Mouse (Mus musculus): Measurements from ENCODE around the gene 4930486L24Rik.
"Not testable (repeated sequence)": the region's sequence is repeated elsewhere in the genome, so short reads cannot be mapped to it uniquely, and the experiment has no call there.

Gene 4930486L24Rik

DNA sequence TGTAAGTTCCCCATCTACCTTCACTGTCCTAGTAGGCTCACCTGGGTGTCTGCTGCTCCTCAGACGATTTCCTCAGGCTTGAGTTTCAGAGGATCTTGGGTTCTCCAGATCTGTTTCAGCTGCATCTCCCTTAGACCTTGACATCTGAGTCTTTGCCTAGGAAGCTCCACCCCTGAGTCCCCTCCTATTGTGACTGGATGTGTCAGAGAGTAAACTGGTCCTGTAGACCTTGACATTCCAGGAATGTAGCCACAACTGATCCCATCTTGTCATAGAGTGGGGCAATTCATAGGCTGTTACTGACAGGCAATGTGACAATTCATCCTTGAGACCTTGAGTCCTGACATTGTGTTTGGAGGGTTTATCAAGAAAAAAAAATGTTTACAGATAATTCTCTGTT lies at the start of gene 4930486L24Rik:
Gene 4930486L24Rik, minus strand, starts transcription at position 195 of the 400 bp plus-strand sequence.
- no peak for DNase-seq

DNA sequence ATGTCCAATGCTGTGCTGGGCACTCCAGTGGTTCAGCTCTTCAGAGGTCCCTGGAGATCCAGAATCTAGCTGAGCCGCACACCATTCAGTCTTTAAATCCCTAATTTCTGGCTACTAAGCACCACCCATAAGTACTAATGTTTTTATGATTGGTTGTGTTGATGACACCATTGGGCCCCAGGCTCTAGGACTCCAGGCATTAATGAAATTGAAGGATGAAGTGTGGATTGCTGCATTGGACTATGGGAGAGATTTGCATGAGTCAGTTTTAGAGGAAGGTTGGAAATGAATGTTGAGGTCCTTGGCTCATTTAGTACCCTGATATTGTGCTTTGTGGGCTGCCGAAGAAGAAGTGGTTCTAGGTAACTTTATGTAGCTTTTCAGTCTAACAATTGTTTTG lies 40.5 kb upstream of the 4930486L24Rik start, which contains the start of gene Tpbpb:
Gene Tpbpb, minus strand, starts transcription at position 101 of the 400 bp plus-strand sequence.
- DNase-seq: not testable (repeated sequence)

DNA sequence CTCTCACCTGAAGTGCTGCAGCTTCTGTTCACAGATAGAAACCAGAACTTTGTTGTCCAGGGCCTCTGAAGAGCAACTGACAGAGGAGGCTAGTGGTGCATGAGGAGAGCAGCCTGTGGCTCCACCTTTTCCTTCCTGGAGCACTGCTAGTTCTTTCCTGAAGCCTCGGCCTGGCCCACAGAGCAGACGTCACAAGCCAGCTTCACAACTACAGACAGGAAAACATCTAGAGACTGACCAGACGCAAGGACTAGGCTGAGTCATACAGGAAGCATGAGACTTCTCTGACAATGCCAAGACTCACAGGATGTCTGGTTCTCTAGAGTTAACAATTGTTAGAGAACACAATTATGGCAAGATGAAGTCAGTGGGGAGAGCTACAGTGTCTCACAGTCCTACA lies 33.1 kb upstream of the 4930486L24Rik start, which contains the start of gene Ctla2b:
Gene Ctla2b, minus strand, starts transcription at position 120 of the 400 bp plus-strand sequence.
- DNase-seq: peak; percentile 39 to 71

DNA sequence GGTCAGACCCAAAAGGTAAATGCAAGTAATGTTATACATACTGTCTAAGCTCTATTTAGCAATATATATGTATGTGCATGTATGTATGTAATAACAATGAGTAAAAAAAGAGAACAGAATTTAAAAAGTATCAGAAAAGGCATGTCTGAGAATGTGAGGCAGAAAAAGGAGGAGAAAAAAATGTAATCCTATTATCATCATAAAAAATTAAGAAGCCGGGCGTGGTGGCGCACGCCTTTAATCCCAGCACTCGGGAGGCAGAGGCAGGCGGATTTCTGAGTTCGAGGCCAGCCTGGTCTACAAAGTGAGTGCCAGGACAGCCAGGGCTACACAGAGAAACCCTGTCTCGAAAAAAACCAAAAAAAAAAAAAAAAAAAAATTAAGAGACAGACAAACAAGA lies 32.5 kb upstream of the 4930486L24Rik start, which contains the start of gene Gm49392:
Gene Gm49392, minus strand, starts transcription at position 101 of the 400 bp plus-strand sequence.
- DNase-seq: not testable (repeated sequence)

DNA sequence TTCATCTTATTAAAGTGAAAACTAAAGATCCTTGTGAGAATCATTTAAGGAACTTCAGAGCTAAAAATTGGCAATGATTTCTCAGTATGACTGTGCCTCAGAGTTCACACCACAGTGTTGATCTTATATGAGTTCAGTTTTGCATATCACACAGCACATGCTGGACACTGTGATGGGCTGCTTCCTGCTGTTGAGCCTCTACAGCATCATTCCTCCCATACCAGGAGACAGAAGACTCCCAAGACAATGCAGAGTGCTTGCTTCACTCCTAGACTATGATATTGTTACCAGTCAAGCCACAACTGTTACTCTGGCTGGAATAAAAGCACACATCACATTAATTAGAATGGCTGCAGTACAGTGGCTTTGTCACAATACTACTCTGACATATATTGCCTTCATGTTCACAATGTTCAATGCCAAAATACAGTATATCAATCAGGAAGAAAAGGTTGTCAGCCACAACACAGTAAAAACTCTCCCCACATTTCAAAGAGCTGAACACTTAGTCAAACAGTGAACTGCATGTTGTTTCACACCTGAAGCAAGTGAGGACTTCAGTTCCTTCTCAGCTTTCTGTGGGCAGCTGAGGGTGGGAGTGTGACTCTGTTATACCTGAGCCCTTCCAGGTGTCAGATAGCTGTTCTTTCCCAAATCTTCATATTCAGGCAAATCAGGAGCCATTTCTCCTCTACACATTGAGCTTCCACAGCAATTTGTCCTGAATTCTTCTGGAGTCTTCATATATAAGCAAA lies 31.3 kb upstream of the 4930486L24Rik start:
- no peak for DNase-seq

DNA sequence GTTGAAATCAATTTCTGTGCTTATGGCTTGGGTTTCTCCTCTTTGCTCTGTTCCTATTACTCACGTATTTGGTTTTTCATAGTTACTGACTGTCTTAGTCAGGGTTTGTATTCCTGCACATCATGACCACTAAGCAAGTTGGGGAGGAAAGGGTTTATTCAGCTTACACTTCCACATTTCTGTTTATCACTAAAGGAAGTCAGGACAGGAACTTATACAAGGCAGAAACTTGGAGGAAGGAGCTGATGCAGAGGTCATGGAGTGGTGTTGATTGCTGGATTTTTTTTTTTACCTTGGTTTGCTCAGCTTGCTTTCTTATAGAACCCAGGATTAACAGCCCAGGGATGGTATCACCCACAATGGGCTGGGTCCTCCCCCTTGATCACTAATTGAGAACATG lies 28.0 kb upstream of the 4930486L24Rik start:
- no peak for DNase-seq

DNA sequence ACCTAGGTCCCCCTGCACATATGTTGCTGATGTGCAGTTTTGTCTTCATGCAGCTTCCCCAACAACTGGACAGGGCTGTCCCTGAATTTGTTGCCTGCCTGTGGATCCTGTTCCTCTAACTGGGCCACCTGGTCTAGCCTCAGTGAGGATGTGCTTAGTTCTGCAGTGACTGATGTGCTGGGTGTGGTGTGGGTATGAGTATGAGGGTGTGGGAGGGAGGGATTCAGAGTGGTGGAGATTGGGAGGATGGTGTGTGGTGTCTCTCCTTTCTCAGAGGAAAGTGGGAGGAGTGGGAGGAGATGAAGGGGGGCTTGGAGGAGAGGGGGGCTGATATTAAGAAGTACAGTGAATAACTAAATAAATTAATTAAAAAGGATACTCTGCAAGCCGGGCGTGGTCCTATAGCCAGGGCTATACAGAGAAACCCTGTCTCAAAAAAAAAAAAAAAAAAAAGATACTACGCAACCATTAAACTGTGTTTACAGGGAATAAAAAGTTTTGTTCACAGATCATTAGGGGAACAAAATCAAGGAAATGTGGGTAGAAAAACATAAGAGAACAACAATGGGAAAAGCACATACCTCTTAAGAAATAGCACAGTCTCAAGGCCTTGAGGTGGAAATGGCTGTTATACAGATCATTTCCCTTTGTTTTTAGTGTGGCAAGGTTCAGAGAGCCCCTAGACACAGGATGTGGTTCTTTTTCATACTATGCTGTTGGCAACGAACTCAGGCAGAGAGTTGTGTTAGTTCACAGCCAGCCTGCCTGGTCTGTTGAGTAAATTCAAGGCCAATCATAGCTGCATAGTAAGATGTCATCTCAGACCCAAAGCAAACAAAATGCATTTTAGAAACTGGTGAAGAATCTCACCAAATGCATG lies 15.8 kb downstream of the 4930486L24Rik start:
- DNase-seq: peak in 1 of 2 experiments; percentile 1

DNA sequence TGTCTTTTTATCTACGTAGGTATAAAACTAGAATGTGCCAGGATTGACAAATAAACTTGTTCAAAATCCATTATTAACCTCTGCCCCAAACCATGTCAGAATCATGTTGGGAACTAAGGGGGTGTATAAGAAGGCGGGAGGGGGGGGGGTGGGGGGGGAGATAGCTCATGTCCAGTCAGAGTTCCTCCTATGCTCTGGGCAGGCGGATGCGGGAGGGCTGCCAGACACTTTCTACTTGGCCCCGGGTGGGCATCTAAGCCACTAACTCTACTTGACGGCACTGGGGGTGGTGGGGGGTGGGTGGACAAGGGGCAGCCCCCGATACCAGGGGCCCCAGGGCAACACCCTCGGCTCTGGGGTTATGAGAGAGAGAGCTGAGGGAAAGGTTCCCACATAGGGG lies 21.1 kb downstream of the 4930486L24Rik start:
- DNase-seq: no peak

DNA sequence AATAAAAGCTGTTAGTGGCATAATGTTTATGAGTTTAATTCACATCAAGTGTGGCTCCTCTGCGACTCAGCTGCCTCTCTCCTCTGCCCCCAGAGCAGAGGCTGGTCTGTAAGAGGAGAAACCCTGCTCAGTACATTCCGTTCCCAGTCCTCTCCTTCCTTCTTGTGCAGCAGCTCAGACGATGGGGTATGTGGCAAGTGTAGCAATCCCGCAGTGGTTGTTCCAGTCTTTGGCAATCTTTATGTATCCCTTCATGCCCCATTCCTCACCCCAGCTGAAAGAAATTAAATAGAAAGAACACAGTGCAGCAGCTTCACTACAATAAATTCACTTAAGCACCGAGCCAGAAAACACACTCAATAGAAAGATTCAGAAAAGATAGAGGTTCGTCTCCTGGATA lies 21.6 kb downstream of the 4930486L24Rik start:
- DNase-seq: no peak

DNA sequence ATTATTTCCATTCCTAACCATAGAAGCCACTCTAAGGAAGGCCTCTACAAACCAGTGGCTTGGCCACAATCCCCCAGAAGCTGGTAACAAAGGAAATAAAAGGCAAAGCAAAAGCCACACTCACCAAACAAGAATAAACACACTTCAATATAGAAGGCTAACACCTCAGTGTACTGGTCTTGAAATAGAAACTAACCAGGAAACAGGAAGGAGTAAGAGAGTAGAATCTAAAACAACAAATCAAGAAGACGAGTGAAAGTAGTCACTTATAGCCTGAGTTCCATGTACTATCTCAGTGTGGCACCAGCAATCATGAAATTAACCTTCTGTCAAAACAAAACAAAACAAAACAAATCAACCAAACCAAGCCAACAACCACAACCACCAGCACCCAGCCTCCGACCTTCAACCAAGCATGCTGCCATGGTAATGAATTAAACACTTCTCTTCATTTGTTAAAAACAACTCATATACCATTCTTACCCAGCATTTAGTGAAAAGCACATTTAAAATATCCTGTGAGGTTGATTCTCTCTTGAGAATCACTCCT lies 24.8 kb downstream of the 4930486L24Rik start:
- no peak for DNase-seq

DNA sequence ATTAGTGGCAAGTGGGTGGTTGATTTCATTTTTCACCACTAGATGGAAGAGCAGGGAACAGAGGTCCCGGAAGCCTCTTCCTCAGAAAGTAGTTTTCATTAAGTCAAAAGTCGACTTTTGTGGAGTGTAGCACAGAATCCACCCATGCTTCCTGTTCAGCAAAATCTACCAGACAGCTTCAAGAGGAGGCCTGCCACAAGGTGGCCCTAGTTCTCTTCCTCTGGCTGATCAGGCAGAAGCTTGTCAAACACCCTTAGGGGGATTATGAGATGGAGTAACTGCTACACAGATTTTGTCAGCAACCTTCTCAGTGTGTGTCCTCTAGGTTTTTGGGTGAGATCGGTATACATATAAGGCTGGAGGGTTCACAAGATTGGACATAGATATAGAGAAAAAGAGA lies 38.2 kb downstream of the 4930486L24Rik start:
- DNase-seq: peak in 1 of 2 experiments; percentile 8

DNA sequence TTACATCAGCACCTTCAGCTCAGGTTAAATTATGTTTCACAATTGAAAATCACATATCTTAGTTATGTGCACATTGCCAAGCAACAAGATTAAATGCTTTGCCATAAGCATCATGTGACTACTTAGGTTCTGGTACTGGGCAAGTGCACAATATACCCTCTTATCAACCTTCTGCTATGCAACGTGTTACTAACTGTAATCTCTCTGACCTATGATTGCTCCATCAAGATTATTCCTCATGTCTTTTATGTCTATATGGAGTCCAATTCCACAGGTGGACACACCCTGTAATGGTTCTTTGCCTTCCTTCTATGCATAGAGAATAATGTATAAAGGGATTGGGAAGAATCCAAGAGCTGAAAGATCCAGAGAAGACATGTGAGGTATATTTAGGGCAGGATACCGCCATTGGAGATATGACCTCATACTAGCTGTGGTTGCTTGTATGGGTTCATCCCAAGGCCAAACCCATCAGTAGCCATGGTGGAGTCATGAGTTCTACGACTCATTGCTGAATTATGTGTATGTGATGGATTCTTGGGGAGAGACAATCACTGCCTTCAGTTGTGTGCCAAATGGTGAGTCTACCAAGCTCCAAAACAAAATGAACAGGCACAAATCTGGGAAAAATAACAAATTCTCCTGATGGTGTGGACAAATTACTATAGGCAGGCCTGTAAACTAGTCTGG lies 43.6 kb downstream of the 4930486L24Rik start:
- DNase-seq: no peak

DNA sequence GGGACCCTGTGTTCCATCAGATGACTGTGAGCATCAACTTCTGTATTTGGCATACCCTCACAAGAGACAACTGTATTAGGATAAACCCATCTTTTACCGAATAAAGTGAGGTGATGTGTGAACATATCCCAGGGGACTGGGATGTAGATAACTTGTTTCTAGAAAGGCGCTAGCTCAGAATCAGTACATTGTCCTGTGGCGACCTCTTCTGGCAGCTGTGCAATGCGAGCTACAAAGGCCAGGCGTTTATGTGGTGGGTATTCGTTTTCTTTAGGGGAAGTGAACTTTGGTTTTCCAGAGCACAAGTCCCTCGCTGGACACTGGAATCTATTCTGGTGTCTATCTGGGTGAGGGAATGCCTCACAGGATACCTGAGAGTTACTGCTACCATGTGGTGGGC lies 44.8 kb downstream of the 4930486L24Rik start:
- DNase-seq: peak; percentile 5 to 26

DNA sequence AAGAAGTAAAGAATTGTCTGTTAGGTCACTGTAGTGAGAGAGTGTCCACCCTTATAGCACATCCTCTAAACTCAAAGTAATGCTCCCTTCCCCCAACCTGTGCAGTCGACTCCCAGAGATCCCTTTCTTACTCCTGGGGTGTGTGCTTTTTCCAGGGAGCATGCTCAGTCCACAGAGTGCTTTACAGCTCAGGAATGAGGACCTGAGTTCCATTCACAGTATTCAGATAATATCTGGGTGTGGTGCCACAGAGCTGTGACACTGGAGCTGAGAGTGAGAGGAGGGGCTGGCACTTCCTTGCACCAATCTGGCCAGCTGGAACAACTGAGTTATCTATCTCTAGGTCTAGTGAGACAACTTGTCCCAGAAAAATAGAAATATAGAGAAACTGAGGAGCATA lies 50.6 kb downstream of the 4930486L24Rik start:
- no peak for DNase-seq

DNA sequence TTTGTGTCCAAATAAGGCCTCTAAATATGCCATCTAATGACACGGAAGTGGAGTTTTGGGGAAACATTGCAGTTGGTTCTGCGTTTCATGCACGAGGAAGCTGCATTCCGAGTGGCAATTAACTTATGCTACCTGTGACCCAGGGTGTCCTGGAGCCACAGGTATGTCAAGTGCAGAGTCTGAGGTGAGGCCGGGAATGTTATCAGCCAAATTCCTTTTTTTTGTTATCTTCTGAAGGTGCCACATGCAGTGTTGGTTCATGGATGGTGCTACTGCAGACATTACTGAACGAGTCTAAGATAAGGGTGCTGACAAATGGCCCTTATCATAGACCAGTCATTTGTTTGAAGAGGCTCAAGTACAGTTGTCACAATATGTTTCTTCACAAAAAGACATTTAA lies 51.5 kb downstream of the 4930486L24Rik start:
- no peak for DNase-seq

DNA sequence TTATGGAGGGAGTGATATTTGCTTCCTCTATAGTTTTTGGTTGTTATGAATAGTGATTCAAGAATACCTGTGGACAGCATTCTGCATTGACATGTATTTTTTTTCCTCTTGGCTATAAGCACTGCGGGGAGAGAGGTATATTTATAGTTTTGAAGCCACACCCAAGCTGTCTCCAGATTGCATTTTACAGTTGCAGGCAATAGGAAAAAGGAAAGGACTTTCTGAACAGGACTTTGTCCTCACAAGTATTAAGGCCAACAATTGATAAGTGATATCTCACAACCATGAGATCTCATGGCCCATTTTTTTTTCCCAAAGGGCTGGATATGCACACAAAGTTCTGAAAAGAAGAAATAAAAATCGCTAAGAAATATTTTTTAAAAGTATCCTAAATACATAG lies 54.6 kb downstream of the 4930486L24Rik start:
- DNase-seq: no peak

DNA sequence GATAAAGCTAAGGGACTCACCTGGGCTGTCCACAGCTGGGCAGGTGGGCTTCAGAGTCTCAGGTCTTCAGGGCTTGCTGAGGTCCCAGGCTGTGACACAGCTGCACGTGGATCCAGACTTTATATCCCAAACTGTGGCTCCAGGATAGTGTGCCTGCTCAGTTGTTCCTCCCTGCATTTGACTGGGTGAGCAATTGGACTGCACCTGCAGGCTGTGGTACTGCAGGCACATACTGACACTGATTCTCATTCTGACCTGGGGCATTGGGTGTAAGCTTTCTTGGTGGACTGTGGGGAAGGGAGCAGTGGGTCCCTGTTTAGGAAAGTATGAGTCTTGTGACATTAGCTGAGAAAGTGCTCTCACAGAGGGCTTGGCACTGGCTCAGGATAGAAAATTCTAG lies 61.5 kb downstream of the 4930486L24Rik start, which contains the start of gene Ctsll3:
Gene Ctsll3, minus strand, starts transcription at position 101 of the 400 bp plus-strand sequence.
- DNase-seq: no peak
